Mouse (Mus musculus) ovary, postnatal 36 days (tissue): ENCODE measurements around the gene Rabepk.
"Not testable (repeated sequence)": the region's sequence is repeated elsewhere in the genome, so short reads cannot be mapped to it uniquely, and the experiment has no call there.

Source experiments
- DNase-seq: peaks from one replicate; pipeline ENCODE4 v3.0.0; 2022; ENCODE audit warnings: low spot score, mixed read lengths

Gene Rabepk

GRCm38 (mm10) chr2:34762872-34763271, 36.8 kb downstream of the Rabepk start:
- no peak for DNase-seq

GRCm38 (mm10) chr2:34762174-34762573, 37.5 kb downstream of the Rabepk start:
- no peak for DNase-seq

- not testable (repeated sequence) for DNase-seq
Observed at GRCm38 (mm10) chr2:34761272-34761671, 38.4 kb downstream of the Rabepk start.

- no peak for DNase-seq
Observed at GRCm38 (mm10) chr2:34757341-34757740, 42.4 kb downstream of the Rabepk start.

- DNase-seq = no peak
Observed at GRCm38 (mm10) chr2:34754551-34755358, 45.0 kb downstream of the Rabepk start, which contains the start of gene Gapvd1. TSS of gene Gapvd1 (minus strand) at chr2:34755232.

GRCm38 (mm10) chr2:34753811-34754550, 45.7 kb downstream of the Rabepk start:
- peak; percentile 90 for DNase-seq

GRCm38 (mm10) chr2:34750245-34750644, 49.5 kb downstream of the Rabepk start:
- no peak for DNase-seq

- DNase-seq = no peak
Observed at GRCm38 (mm10) chr2:34748479-34748878, 51.2 kb downstream of the Rabepk start.

- DNase-seq = no peak
Observed at GRCm38 (mm10) chr2:34745673-34746072, 54.0 kb downstream of the Rabepk start.

GRCm38 (mm10) chr2:34744476-34744875, 55.2 kb downstream of the Rabepk start:
- DNase-seq = no peak

GRCm38 (mm10) chr2:34742675-34743074, 57.0 kb downstream of the Rabepk start:
- DNase-seq = no peak

- no peak for DNase-seq
Observed at GRCm38 (mm10) chr2:34741390-34742159, 58.1 kb downstream of the Rabepk start.

GRCm38 (mm10) chr2:34739684-34740391, 59.9 kb downstream of the Rabepk start:
- no peak for DNase-seq

- DNase-seq = no peak
Observed at GRCm38 (mm10) chr2:34737911-34738310, 61.8 kb downstream of the Rabepk start.

- no peak for DNase-seq
Observed at GRCm38 (mm10) chr2:34736626-34737025, 63.1 kb downstream of the Rabepk start.
